Mouse (Mus musculus) left cerebral cortex, adult 9 months (tissue): ENCODE results near the gene Calhm1.

Experiments used
- DNase-seq, 2 experiments: peaks; one replicate each; pipeline ENCODE4 v3.0.0; 2022; ENCODE audit warnings: low spot score in 2 of 2

The Calhm1 gene

GRCm38 (mm10) chr19:47144154-47144553, at the start of gene Calhm1:
Calhm1 (minus strand) TSS chr19:47144254.
- no peak for DNase-seq

DNA sequence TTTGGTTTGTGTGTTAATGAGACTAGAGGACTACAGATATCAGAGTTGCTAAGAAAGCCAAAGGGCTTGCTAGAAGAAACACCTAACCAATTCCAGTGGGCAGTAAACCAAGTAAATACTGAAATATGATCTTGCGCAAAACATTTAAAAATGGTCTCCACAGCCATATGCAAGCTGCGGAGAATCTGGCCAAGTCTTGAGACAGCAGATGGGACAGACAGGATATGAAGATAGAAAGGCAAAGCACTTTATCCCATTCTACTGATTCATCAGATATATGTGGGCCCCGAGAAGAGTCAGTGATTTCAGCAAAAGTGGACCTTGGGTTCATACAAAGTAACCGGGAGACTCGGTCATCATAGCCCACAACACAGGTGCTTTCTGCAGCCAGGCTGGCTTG, 48.1 kb upstream of the Calhm1 start:
- no peak for DNase-seq

DNA sequence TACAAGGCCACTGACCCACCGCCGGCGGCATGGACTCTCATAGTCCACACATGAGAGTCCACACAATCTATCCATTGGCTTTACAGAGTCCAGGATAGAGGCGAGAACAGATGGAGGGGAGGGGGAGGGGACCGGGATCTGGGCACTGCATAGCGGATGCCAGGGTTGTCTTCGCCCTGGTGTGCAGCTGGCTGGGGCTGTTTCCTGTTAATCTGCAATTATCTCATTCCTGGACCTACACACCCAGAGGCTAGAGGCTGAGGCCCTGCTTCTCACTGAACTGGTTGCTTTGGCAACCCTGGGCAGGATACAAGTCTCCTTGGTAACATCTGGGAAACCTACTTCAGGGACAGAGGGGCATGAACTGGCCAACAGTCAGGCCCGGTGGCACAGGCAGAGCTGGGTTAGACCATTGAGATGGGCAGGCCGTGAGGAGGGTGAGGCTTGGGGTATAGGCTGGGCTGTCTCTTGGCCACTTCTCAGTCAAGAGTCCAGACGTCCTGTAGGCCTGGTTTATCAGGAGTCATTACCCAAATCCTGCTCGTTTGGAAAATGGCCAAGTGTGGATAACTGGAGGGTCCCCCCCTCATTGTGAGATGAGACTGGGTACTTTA, 44.6 kb upstream of the Calhm1 start:
- DNase-seq, result no peak

DNA sequence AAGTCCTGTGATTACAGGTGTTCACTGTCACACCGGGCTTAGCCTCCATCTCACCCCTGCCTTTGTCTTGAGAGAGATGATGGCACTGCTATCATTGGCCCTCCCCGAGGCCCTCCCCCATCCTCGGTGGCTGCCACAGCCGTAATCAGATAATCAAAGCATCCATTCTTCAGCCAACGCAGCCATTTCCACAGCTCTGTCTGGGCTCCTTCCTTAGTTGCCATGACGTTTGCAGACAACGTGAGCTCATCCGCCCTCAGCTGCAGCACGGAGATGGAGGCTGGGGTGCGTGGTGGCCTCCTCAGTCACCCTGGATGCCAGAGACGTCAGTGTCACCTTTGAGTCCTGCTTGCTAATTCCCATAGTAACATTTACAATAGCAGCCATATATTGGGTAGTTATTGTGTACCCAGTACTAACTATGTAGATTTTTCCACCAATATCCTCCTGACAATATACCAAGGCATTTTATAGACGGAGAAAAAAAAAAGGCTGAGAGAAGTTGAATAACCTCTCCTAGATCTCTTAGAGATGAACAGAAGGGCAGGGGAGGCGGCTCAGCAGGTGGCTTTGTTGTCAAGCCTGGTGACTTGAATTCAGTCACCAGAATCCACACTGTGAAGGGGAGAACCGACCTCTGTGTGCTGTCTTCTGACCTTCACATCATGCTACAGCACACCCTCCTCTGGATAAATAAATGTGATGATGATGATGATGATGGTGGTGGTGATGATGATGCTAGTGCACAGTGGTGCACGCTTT, 42.6 kb upstream of the Calhm1 start:
- peak in 1 of 2 experiments; percentile 42 for DNase-seq

DNA sequence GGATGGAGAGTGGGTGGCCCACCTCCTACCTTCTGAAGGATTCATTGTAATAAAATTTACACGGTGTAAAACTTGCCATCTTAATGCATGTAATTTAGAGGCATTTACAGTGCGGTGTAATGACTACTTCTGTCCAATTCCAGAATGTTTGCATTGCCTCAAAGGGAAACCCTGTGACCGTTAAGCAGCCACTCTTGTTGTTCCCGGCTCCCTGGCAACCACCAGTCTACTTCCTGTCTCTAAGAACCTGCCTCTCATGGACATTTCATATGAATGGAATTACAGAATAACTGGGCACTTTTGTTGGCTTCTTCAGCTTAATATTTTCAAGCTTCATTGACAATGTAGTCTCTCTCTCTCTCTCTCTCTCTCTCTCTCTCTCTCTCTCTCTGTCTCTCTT, 40.7 kb upstream of the Calhm1 start:
- no peak for DNase-seq

- no peak for DNase-seq
Measured at GRCm38 (mm10) chr19:47184221-47184620, 40.2 kb upstream of the Calhm1 start.

- no peak for DNase-seq
Measured at GRCm38 (mm10) chr19:47180011-47180410, 36.0 kb upstream of the Calhm1 start.

DNA sequence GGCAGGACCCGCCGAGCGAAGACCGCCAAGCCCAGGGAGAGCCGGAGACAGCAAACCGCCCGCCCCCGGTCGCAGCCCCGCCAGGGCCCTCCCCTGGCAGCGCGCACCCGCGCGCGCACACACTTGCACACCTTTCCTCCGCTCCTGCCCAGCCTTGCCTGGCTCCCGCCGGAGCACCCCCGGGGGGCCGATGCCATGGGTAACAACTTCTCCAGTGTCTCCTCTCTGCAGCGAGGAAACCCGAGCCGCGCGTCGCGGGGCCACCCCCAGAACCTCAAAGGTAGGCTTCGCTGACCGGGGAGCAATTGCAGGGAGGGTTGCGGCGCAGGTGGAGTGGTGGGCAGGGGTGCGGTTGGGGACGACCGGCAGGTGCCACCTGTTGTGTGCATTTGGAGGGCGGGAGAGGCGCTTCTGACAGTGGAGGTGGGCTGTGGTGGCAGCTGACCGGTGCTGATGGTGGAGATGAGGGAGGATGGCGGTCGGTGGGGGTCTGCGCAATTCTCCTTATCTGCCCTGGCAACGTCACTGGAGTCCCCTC, 35.3 kb upstream of the Calhm1 start:
- peak in 1 of 2 experiments; percentile 42 for DNase-seq

GRCm38 (mm10) chr19:47178431-47179271, 34.6 kb upstream of the Calhm1 start, which contains the start of gene Neurl1a:
Neurl1a (plus strand) TSS chr19:47178820.
- peak in 1 of 2 experiments; percentile 65 for DNase-seq

DNA sequence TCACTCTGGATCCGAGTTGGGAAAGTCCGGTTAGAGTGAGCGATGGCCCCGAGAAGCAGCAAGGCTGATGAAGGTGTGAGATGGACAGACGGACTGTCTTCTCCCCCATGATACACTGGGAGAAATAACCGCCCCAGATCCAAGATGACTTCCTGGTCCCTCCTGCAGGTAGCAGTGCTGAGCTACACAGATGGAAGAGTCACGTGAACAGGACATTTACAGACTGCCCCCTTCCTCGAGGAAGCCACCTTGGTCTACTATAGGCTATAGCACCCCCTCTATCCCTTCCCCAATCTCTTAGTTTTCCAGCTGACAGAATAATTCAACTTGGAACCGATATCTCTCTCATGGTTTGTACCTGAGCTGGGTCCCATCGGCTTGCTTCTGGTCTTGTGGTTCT, 33.9 kb upstream of the Calhm1 start:
- DNase-seq, result peak in 1 of 2 experiments; percentile 52

DNA sequence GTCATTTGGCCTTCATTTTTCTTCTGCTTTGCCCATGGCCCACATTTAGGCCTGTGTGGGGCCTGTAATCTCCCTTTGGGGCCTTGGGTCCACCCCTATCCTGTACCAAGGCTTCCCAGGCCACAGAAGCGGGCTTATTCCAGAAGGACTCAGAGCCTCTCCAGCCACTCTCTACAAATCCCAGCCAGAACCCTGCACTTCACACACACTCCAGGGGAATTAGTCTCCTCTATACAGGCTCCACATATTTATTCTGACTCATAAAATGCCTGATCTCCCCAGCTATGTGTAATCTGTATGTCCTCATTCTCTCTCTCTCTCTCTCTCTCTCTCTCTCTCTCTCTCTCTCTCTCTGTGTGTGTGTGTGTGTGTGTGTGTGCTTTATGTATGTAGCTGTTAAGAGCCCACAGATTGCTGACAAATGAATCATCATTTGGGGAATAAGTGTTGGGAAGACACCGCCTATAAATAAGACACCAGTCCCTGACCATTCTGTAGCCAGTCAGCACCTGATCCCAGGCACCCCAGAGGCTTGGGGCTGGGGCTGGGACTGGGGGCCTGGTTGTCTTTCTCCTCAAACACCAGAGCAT, 33.0 kb upstream of the Calhm1 start:
- DNase-seq, result no peak

GRCm38 (mm10) chr19:47175472-47175871, 31.4 kb upstream of the Calhm1 start:
- DNase-seq, result no peak

- no peak for DNase-seq
Measured at GRCm38 (mm10) chr19:47174515-47174914, 30.5 kb upstream of the Calhm1 start.

GRCm38 (mm10) chr19:47168793-47169412, 24.8 kb upstream of the Calhm1 start:
- peak in 1 of 2 experiments; percentile 93 for DNase-seq

- DNase-seq, result peak in 1 of 2 experiments; percentile 56
Measured at GRCm38 (mm10) chr19:47168223-47168622, 24.2 kb upstream of the Calhm1 start.

- DNase-seq, result no peak
Measured at GRCm38 (mm10) chr19:47167617-47168214, 23.7 kb upstream of the Calhm1 start.

GRCm38 (mm10) chr19:47166758-47167157, 22.7 kb upstream of the Calhm1 start:
- no peak for DNase-seq

DNA sequence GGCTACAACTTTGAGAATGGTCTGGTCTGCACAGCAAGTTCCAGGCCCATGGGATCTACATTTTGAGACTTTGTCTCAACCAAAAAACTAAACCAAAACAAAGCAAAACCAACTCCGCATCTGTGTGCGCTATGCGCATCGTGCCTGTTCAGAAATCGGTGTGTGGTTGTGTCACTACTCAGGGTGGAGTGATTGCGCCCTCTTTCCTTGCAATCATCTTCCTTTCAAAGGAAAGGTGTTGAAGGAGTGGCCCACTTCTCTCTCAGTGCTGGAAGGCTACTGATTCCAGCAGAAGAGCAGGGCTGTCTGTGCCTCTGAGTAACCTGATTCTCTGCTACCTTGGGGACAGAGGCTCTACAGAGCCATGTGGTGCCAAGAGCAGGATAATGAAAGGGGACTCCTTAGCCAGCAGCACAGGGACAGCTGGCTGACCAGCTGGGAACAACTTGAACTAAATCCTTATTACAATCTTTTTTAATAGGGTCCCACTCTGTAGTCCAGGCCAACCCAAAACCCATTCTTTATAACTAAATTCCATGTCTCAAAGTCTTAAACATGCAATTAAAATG, 19.2 kb upstream of the Calhm1 start:
- no peak for DNase-seq

GRCm38 (mm10) chr19:47161669-47162068, 17.6 kb upstream of the Calhm1 start:
- DNase-seq, result no peak

- DNase-seq, result no peak
Measured at GRCm38 (mm10) chr19:47157664-47158063, 13.6 kb upstream of the Calhm1 start, which contains the start of gene Calhm3. Calhm3 (minus strand) TSS chr19:47157764.
